ENCODE assay signal across 13 mouse cellular contexts in the genomic region with DNA sequence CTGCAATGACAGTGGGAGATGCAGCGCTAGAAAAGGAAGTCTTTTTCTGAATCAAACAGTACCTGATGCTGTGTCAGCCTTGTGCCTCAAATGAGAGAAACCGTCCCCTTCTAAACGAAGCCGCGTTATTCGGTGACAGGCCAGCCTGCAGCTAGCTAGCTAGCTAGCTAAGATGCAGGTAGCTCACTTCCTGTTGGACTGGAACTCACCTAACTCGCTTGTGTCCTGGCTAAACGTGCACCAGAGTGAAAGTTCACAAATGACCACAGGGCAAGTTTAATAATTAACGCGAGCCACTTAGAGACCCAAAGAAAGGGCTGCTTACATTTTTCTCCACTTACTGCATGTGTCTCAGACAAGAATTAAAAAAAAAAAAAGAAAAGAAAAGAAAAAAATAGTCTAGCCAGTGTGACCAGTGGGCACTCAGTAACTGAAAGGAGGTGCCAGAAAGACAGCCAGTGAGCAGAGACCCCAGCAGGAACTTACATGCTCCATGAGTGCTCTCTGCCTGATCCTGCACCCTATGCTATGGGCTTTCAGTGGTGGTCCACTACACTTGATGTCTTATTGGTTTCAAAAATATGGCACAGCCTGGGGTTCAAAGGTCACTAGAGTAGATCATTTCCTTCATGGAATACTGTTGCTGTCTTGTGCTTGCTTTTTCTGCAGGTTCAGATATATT. TPM values are rescaled to one million over a fixed set of nuclear protein-coding genes. Genes with fewer than 3 reads are reported as not detected.
DNase-seq lines count a peak whose midpoint lies in the region; ATAC-seq and TF ChIP-seq lines count a peak whose summit lies in the region.
"Had no signal": no experiment of that assay in that cellular context is flagged by ENCODE, and none has a peak within 500 bp of the region (broad histone marks: within the 10 kb centered on the region; RNA-seq: fewer than 3 reads in every experiment).

A gene (minus strand): TSS at position 216 of the 682 bp plus-strand sequence.

- no peaks in the 10 kb centered on the region for H3K9me3 ChIP-seq in lung, embryonic 16.5 days (ENCODE audit: control insufficient read depth, low read length)

- H3K27me3 ChIP-seq in lung, embryonic 16.5 days (ENCODE audit: control insufficient read depth, insufficient read depth, low read depth, low read length): no peaks in the 10 kb centered on the region
- H3K27me3 ChIP-seq in thymus, adult 2 months (ENCODE audit: control insufficient read depth, insufficient read depth, low read length): no peaks in the 10 kb centered on the region

- TF ChIP-seq CTCF in thymus, adult 2 months (IDR thresholded peaks at IDR 0.05; ENCODE audit: borderline replicate concordance, control insufficient read depth, extremely low read depth, insufficient read depth, low read length, poor library complexity): no peak

- peak; percentile 67 for ATAC-seq in lung, embryonic 16.5 days (ENCODE audit: low read depth)
- ATAC-seq: hindbrain, postnatal 0 days had no signal

- peak within 1 kb of the TSS; percentile 31 for H3K4me2 ChIP-seq in lung, embryonic 16.5 days (ENCODE audit: low read depth, low read length)

- H3K36me3 ChIP-seq in lung, embryonic 16.5 days (ENCODE audit: control insufficient read depth, insufficient read depth, low read length): no peaks in the 10 kb centered on the region
- H3K36me3 ChIP-seq in thymus, adult 2 months (ENCODE audit: control insufficient read depth, insufficient read depth, low read length): no peaks in the 10 kb centered on the region

- H3K4me3 ChIP-seq in lung, embryonic 16.5 days (ENCODE audit: low read length): no peak within 1 kb of the TSS
- H3K4me3 ChIP-seq in thymus, adult 2 months (ENCODE audit: control insufficient read depth, insufficient read depth, low read length): no peak within 1 kb of the TSS
- H3K4me3 ChIP-seq: gastrocnemius, adult 2 months; left cerebral cortex, adult 2 months had no signal

- TF ChIP-seq POLR2A in thymus, adult 2 months (IDR thresholded peaks at IDR 0.05; ENCODE audit: control insufficient read depth, extremely low read depth, insufficient read depth, low read length, poor library complexity): no peak

- WGBS in lung, embryonic 16.5 days: 51% methylated on average over 10 of the region's 10 CpGs
- WGBS in thymus, adult 2 months: 76% methylated on average over 10 of the region's 10 CpGs

- no peak within 1 kb of the TSS for H3K9ac ChIP-seq in lung, embryonic 16.5 days (ENCODE audit: low read length)

- H3K27ac ChIP-seq in lung, embryonic 16.5 days (ENCODE audit: low read length): peak within 1 kb of the TSS; percentile 68
- no peak within 1 kb of the TSS for H3K27ac ChIP-seq in thymus, adult 2 months (ENCODE audit: control insufficient read depth, insufficient read depth, low read length)
- H3K27ac ChIP-seq: gastrocnemius, adult 2 months; hindbrain, postnatal 0 days; left cerebral cortex, adult 2 months had no signal

- DNase-seq in urinary bladder, postnatal 36 days (ENCODE audit: low spot score in 2 of 2): peak; percentile 29 to 45
- no peak for DNase-seq in urinary bladder, adult 2 months (ENCODE audit: low spot score)
- peak; percentile 5 for DNase-seq in liver
- peak; percentile 57 for DNase-seq in yolk sac, embryonic 10.5 days (ENCODE audit: low spot score)
- no peak for DNase-seq in cerebellum, adult 8-10 months
- no peak for DNase-seq in spleen, postnatal 10 days (ENCODE audit: low spot score in 2 of 2)
- DNase-seq in thymus, adult 2 months: no peak
- DNase-seq: embryo, embryonic 11 days; gastrocnemius, adult 2 months had no signal

- H3K4me1 ChIP-seq in lung, embryonic 16.5 days (replicated peaks; ENCODE audit: control insufficient read depth, insufficient read depth, low read length): no peaks in the 10 kb centered on the region
- H3K4me1 ChIP-seq in thymus, adult 2 months (replicated peaks; ENCODE audit: control insufficient read depth, insufficient read depth, low read length): no peaks in the 10 kb centered on the region

RNA-seq across cellular contexts. Expression of the gene that starts here (rescaled TPM):
- polyA plus RNA-seq in urinary bladder, adult 2 months (2012; rRNA removed): 3.5 and 3.9 TPM in 2 replicates
- 0.80 and 0.85 TPM in 2 replicates for polyA plus RNA-seq in lung, embryonic 16.5 days (2015; fragmentation: Nextera tagmentation; extraction: Ambion mirVana)
- polyA plus RNA-seq in thymus, adult 2 months (2012; rRNA removed): 0.03 TPM in 2 replicates
- polyA plus RNA-seq: heart, embryonic 14.5 days had no signal

Comparison
In these comparisons a context has a peak if more than half of its experiments do, and no peak if none do; other contexts are left out.
1. DNase-seq: peak in urinary bladder, postnatal 36 days (2 of 2), liver (single experiment) and yolk sac, embryonic 10.5 days (single experiment); none in urinary bladder, adult 2 months (single experiment), cerebellum, adult 8-10 months (single experiment), spleen, postnatal 10 days (0 of 2) and thymus, adult 2 months (single experiment).
2. Peak in ATAC-seq, H3K27ac ChIP-seq and H3K4me2 ChIP-seq in lung, embryonic 16.5 days; RNA of the gene not detected or under 1 TPM.